Mouse (Mus musculus) embryonic facial prominence, embryonic 14.5 days (tissue): ENCODE results near the gene Gabrb1. TPM values are rescaled to one million over a fixed set of nuclear protein-coding genes. Genes with fewer than 3 reads are reported as not detected.

Experiments
- ATAC-seq: fragments of 200-750 bp; cut with Nextera tagmentation; 2 replicates; pipeline ENCODE4 v1.8.0; 2017; ENCODE audit warnings: low read depth, moderate number of reproducible peaks, moderate TSS enrichment
- DNase-seq: peaks from one replicate; pipeline ENCODE4 v3.0.0-alpha.2; 2015; ENCODE audit warnings: low spot score
- H3K27ac ChIP-seq: fragments of 300-500 bp; sonication (generic); replicated peaks from 2 replicates; pipeline ENCODE4 v1.5.1; 2014; ENCODE audit warnings: low read depth, mild to moderate bottlenecking, low read length, moderate library complexity
- H3K27me3 ChIP-seq: fragments of 300-500 bp; sonication (generic); replicated peaks from 2 replicates; pipeline ENCODE4 v1.6.1; 2014; ENCODE audit warnings: low read length; ENCODE audit not compliant: control insufficient read depth, insufficient read depth
- H3K36me3 ChIP-seq: fragments of 300-500 bp; sonication (generic); 2 replicates; pipeline ENCODE4 v1.6.1; 2014; ENCODE audit warnings: low read length, mixed read lengths; ENCODE audit not compliant: control insufficient read depth, insufficient read depth
- H3K4me1 ChIP-seq: fragments of 300-500 bp; sonication (generic); 2 replicates; pipeline ENCODE4 v1.6.1; 2014; ENCODE audit warnings: antibody characterized with exemption, low read length; ENCODE audit not compliant: control insufficient read depth, insufficient read depth
- H3K4me2 ChIP-seq: fragments of 300-500 bp; sonication (generic); 2 replicates; pipeline ENCODE4 v1.6.1; 2014; ENCODE audit warnings: low read depth, mild to moderate bottlenecking, low read length, moderate library complexity, mixed read lengths
- H3K4me3 ChIP-seq: fragments of 300-500 bp; sonication (generic); 2 replicates; pipeline ENCODE4 v1.5.1; 2014; ENCODE audit warnings: low read depth, mild to moderate bottlenecking, low read length
- H3K9ac ChIP-seq: fragments of 300-500 bp; sonication (generic); 2 replicates; pipeline ENCODE4 v1.6.1; 2014; ENCODE audit warnings: low read depth, mild to moderate bottlenecking, low read length, moderate library complexity, mixed read lengths
- H3K9me3 ChIP-seq: fragments of 300-500 bp; sonication (generic); 2 replicates; pipeline ENCODE4 v1.6.1; 2016; ENCODE audit warnings: low read length; ENCODE audit not compliant: control insufficient read depth
- WGBS: fragments of 180-500 bp; shearing (Covaris S2); extraction: QIAGEN DNeasy Blood & Tissue Kit; methylation state at CpG from one replicate; pipeline ENCODE4 v1.1.7; 2014; 5-methylcytosine and 5-hydroxymethylcytosine counted together
- polyA plus RNA-seq: library from polyadenylated mRNA; unstranded; fragments of >200 nt; fragmentation: Nextera tagmentation; extraction: Ambion mirVana; gene quantifications from 2 replicates; pipeline ENCODE4 v1.2.1, GENCODE M21; 2014

Gabrb1 gene
- 0.99 and 1.2 TPM in 2 replicates for polyA plus RNA-seq

DNA sequence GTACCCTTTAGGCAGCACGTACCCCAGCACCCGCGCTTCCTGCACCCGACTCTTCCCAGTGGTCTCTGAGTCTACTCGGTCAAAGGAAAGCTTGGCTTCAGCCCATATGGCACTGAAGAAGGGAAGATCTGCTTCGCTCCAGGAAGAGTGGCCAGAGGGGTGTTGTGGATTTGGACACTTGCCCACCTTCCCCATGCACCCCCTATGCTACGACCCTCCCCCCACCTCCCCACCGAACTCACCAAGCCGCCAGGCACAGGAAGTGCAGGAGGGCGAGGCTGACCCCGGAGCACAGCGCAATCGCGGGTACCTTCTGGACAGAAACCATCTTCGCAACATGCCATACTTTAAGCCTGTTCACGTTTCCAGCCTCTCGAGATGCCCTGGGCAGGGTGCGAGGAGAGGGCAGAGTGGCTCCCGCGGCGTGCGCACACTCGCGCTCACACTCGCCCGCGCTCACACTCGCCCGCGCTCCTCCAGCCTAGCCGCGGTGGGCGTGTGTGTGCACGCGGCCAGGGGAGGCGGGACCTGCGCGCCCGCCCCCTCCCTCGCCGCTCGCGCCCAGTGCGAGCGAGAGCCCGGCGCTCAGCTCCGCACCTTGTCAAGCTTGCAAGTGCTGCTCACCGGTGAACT, at the start of gene Gabrb1:
Gabrb1 (plus strand) TSS at position 632 of the 633 bp plus-strand sequence.
- WGBS: 1% methylated on average over 18 of the region's 49 CpGs
- H3K9me3 ChIP-seq: no peaks in the 10 kb centered on the region
- peak; percentile 57 for DNase-seq
- no peak within 1 kb of the TSS for H3K27ac ChIP-seq
- ATAC-seq: peak; percentile 92
- H3K36me3 ChIP-seq: no peaks in the 10 kb centered on the region
- no peaks in the 10 kb centered on the region for H3K4me1 ChIP-seq
- H3K4me2 ChIP-seq: peak within 1 kb of the TSS; percentile 96
- peak within 1 kb of the TSS; percentile 55 for H3K9ac ChIP-seq
- peaks cover 18% of the 10 kb centered on the region for H3K27me3 ChIP-seq
- peak within 1 kb of the TSS; percentile 48 for H3K4me3 ChIP-seq

DNA sequence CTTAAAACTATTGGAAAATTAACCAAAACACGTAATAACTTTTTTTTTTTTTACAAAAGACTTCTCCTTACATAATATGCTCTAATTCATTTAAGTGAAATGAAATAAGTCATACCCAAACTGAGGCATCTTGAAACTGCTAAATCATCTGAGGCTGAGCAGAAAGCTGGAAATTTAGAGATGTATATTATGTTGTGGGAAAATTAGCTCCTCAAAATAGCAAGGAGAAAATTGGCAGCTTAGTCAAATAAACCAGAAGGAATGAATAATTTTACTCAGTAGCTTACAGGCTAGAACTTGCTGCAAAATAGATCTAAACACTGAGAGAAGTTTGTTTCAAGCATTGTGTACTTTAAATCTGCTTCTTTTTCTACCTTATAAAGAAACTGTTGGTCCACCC, 49.2 kb upstream of the Gabrb1 start:
- H3K9ac ChIP-seq: no peak overlapping the region
- H3K4me1 ChIP-seq: no peaks in the 10 kb centered on the region
- WGBS: 74% methylated on average over 1 of the region's 1 CpGs
- no peak overlapping the region for H3K4me2 ChIP-seq
- H3K36me3 ChIP-seq: no peaks in the 10 kb centered on the region
- H3K9me3 ChIP-seq: no peaks in the 10 kb centered on the region
- H3K27me3 ChIP-seq: no peaks in the 10 kb centered on the region
- DNase-seq (no peak), ATAC-seq (no peak)
- H3K4me3 ChIP-seq: no peak overlapping the region
- H3K27ac ChIP-seq: no peak overlapping the region

DNA sequence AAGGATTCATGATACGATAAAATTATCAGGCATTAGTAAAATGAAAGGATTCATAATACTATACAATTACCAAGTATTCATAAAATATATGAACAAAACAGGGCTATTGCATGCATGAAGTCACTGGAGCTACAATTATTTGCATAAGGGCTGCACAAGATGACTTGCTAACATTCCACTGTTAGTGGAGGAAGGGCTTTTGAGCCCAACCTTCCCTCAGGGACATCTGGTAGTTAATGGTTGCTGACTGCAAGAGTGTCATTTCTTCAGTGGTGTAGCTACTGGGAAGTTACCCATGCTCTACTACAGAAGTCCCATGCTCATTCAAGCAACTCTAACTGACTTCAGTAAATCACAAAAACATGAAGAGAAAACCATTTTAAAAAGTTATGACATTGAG, 43.6 kb upstream of the Gabrb1 start:
- Histone ChIP-seq H3K9ac (no peak overlapping the region), H3K9me3 (no peaks in the 10 kb centered on the region), H3K4me3 (no peak overlapping the region), H3K27me3 (no peaks in the 10 kb centered on the region), H3K27ac (no peak overlapping the region), H3K4me2 (no peak overlapping the region), H3K4me1 (no peaks in the 10 kb centered on the region), H3K36me3 (no peaks in the 10 kb centered on the region)
- DNase-seq: no peak
- no peak for ATAC-seq
- 97% methylated on average over 1 of the region's 1 CpGs for WGBS

DNA sequence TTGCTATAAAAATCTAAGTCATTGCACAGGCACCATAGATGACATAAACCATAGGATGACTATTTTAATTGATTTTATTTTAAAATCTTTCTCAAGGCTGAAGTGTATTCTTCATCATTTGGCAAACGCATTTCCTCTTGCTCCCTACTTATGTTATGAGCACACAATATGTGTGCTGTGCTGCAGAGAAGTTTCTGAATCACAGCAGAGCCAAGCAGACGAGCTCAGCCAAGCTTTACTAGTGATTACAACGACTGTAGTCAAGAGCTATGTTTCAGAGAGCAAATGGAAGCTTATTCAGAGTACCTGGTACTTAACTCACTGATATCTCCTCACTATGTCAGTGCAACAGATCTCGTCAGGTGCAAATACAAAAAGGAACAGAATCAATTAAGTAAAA, 41.2 kb upstream of the Gabrb1 start:
- ATAC-seq (no peak), DNase-seq (no peak)
- no peaks in the 10 kb centered on the region for H3K27me3 ChIP-seq
- no peaks in the 10 kb centered on the region for H3K4me1 ChIP-seq
- no peak overlapping the region for H3K27ac ChIP-seq
- no peaks in the 10 kb centered on the region for H3K36me3 ChIP-seq
- no peak overlapping the region for H3K9ac ChIP-seq
- no peaks in the 10 kb centered on the region for H3K9me3 ChIP-seq
- WGBS: 64% methylated on average over 4 of the region's 4 CpGs
- H3K4me3 ChIP-seq: no peak overlapping the region
- no peak overlapping the region for H3K4me2 ChIP-seq

DNA sequence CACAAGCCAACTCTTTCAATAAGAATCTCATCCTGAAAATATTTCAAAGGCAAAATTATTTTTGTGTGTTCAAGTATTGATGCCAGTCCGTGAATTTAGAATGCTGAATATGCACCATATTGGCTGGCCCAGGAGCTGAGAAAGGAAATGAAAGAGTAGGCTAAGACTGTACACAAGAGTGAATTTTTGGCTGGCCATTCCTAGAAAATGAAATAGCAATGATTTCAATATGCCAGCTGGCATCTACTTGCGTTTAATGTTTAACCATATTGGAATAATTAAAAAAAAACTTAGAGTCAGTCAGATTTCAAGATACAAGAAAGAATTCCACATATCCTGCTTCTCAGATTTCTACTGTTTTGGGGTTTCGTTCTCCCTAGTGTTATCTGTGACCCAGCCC, 30.1 kb upstream of the Gabrb1 start:
- H3K4me1 ChIP-seq: no peaks in the 10 kb centered on the region
- H3K27ac ChIP-seq: no peak overlapping the region
- DNase-seq: no peak
- ATAC-seq: no peak
- H3K4me2 ChIP-seq: no peak overlapping the region
- 60% methylated on average over 3 of the region's 3 CpGs for WGBS
- H3K9me3 ChIP-seq: no peaks in the 10 kb centered on the region
- H3K4me3 ChIP-seq: no peak overlapping the region
- no peak overlapping the region for H3K9ac ChIP-seq
- H3K27me3 ChIP-seq: no peaks in the 10 kb centered on the region
- no peaks in the 10 kb centered on the region for H3K36me3 ChIP-seq

DNA sequence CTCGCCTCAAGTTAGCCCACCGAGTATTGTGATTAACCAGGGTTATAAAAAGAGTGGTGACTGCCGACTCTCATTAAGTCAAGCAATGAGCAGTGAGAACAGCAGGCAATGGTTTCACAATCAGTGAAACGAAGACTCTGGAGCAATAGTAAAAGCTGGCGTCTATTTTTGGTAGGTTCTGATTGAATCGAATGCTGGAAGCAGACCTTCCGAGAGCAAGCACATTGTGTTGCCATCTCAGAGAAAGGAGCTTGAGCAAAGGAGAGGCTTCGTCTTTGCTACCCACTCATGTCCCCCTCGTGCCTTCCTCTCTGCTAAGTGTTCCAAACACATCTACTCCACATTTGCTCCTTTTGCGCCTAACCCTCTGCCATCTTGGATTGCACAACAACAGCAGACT, 18.1 kb upstream of the Gabrb1 start:
- Histone ChIP-seq H3K27me3 (no peaks in the 10 kb centered on the region), H3K36me3 (no peaks in the 10 kb centered on the region), H3K4me2 (no peak overlapping the region), H3K4me3 (no peak overlapping the region), H3K27ac (no peak overlapping the region), H3K9me3 (no peaks in the 10 kb centered on the region), H3K4me1 (no peaks in the 10 kb centered on the region), H3K9ac (no peak overlapping the region)
- 85% methylated on average over 10 of the region's 10 CpGs for WGBS
- DNase-seq (no peak), ATAC-seq (no peak)

DNA sequence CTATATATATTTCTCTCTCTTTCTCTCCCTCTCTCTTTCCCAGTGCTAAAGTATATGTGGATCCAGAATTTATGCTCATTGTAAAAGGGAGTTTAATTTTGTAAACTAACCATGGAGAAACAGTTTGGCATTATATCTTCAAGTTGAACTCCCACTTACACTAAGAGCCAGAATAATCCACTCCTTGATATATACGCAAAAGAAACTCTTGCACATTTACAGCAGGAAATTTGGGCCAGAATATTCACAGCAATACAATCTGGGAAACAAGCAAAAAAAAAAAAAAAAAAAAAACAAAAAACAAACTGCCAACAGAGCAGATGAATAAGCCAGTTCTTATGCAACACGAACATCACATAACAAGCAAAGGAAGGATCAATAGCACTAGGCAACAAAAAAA, 9.8 kb upstream of the Gabrb1 start:
- ATAC-seq: no peak
- WGBS: 81% methylated on average over 2 of the region's 2 CpGs
- no peak for DNase-seq

DNA sequence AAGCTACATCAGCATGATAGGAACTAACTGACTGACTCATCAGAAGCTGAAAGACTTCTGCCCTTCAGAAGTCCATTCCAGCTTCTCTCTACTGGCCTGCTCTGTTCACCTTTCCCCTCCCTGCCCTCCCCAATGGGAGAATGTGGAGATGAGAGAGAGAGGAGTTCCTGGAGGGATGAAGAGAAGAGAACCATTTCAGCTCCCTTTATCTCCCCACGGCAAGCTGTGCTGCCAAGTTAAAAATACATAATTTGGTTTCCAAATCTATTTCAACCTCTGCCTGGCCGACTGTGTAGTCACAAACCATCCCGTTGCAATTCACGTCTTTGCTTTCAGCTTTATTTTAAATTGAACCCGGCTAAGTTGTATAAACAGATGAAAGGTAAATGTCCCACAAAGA, 3.9 kb upstream of the Gabrb1 start:
- peaks cover 18% of the 10 kb centered on the region for H3K27me3 ChIP-seq
- WGBS: 69% methylated on average over 5 of the region's 5 CpGs

More for the DNA sequence above, 9.8 kb upstream of the Gabrb1 start:
- Histone ChIP-seq H3K27me3 (no peaks in the 10 kb centered on the region), H3K4me2 (no peak overlapping the region), H3K27ac (no peak overlapping the region), H3K9me3 (no peaks in the 10 kb centered on the region), H3K9ac (no peak overlapping the region), H3K36me3 (no peaks in the 10 kb centered on the region), H3K4me3 (no peak overlapping the region), H3K4me1 (no peaks in the 10 kb centered on the region)

DNA sequence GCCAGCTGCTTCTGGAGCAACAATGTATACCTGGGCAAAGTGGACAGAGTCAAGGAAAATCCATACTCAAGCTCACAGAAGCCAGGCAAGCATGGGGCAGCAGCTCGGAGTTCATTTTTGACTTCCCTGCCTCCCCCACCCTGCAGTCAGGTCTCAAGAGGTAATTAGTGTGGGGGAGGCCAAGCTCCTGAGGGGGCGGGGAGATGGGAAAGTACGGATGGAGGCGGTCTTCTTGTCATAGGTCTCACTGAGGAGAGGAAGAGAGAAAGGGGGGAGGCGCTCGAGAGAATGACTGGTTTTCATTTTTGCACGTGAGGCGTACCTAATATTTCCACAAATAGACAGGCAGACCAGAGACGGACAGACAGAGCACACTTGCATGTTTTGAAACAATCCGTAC, 1.1 kb upstream of the Gabrb1 start:
- no peaks in the 10 kb centered on the region for H3K9me3 ChIP-seq
- no peaks in the 10 kb centered on the region for H3K36me3 ChIP-seq
- H3K4me3 ChIP-seq: peak overlapping the region; percentile 48
- peak overlapping the region; percentile 96 for H3K4me2 ChIP-seq
- WGBS: 3% methylated on average over 10 of the region's 10 CpGs
- H3K9ac ChIP-seq: no peak overlapping the region
- DNase-seq (no peak), ATAC-seq (no peak)
- no peaks in the 10 kb centered on the region for H3K4me1 ChIP-seq
- peaks cover 18% of the 10 kb centered on the region for H3K27me3 ChIP-seq
- H3K27ac ChIP-seq: no peak overlapping the region

More for the DNA sequence above, 3.9 kb upstream of the Gabrb1 start:
- ATAC-seq (no peak), DNase-seq (no peak)
- no peaks in the 10 kb centered on the region for H3K36me3 ChIP-seq
- H3K9me3 ChIP-seq: no peaks in the 10 kb centered on the region
- H3K4me3 ChIP-seq: no peak overlapping the region
- H3K27ac ChIP-seq: no peak overlapping the region
- no peaks in the 10 kb centered on the region for H3K4me1 ChIP-seq
- H3K9ac ChIP-seq: no peak overlapping the region
- no peak overlapping the region for H3K4me2 ChIP-seq
